In the genomic region with DNA sequence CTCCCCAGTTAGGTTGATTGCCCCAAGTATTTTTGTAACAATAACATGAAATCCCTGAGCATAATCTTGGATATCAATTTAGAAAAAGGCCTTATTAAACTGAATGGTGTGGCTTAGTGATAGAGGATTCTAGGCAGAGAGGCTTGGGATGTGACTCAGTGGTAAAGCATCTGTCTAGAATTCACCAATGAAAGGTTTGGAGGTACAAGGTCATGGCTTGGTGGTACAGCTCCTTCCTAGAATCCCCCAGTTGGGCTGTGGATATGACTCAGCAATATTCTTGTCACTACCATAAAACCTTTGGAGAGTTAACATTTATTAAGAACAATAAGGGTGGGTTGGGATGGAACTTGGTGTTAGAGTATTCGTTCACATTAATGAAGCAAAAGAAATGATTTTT, we compare ENCODE assay signal across 1 mouse cellular context.
A peak's percentile ranks its signal among the peaks of the same experiment; 100 is the strongest.
TF ChIP-seq lines count a peak whose summit lies in the region.

No protein-coding gene starts in this region.

TF ChIP-seq in MEL, 35 proteins besides CTCF, POLR2A, EP300 and RAD21:
- TF ChIP-seq BHLHE40 (IDR thresholded peaks at IDR 0.05; ENCODE audit: borderline replicate concordance, low read depth, low read length) (no peak), MAFK (IDR thresholded peaks at IDR 0.05; ENCODE audit: borderline replicate concordance, low read depth, low read length) (0 out of 2 replicates have a peak, but pooled peaks have one; percentile 11)
